Mouse (Mus musculus): ENCODE measurements at regions not wholly inside any gene's neighbourhood (a gene's known extent, or its start where the extent isn't known, plus 50 kb on each side); places are given as distances from the start of the nearest gene placed in this dataset.

GRCm38 (mm10) chr12:77976952-77977351 is 217.1 kb upstream of the Gm6657 start:
- TF ChIP-seq CTCF (conservative IDR thresholded peaks at IDR 0.05; ENCODE audit: low read length): no peak
- no peak for TF ChIP-seq POU5F1 (IDR thresholded peaks at IDR 0.05; ENCODE audit: borderline replicate concordance, low read length)

Data from E14TG2a.4 (cell line).